Mouse (Mus musculus) thymus, postnatal 25 days (tissue): ENCODE measurements at regions not wholly inside any gene's neighbourhood (a gene's known extent, or its start where the extent isn't known, plus 50 kb on each side); places are given as distances from the start of the nearest gene placed in this dataset.
A peak's percentile ranks its signal among the peaks of the same experiment; 100 is the strongest.

ENCODE experiments used
- DNase-seq: peaks from one replicate; pipeline ENCODE4 v3.0.0; 2022

GRCm38 (mm10) chr1:128667121-128667762 is 75.1 kb upstream of the Cxcr4 start:
- peak; percentile 50 for DNase-seq

DNA sequence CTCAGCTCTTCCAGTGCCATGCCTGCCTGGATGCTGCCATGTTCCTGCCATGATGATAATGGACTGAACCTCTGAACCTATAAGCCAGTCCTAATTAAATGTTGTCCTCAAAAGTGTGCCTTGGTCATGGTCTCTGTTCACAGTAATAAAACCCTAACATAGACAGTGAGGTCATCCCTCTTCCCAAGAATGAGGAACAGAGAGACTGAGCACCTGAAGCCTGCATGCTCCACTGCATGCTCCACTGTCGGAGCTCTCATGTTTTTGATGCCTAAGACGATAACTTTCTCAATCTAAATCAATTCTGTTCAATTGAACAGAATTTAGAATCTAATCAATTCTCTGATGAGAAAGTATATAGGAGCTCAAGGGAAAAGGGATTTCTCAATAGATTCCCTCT is 71.1 kb upstream of the Cxcr4 start:
- DNase-seq = no peak

GRCm38 (mm10) chr1:128659857-128660256 is 67.8 kb upstream of the Cxcr4 start:
- DNase-seq = no peak

DNA sequence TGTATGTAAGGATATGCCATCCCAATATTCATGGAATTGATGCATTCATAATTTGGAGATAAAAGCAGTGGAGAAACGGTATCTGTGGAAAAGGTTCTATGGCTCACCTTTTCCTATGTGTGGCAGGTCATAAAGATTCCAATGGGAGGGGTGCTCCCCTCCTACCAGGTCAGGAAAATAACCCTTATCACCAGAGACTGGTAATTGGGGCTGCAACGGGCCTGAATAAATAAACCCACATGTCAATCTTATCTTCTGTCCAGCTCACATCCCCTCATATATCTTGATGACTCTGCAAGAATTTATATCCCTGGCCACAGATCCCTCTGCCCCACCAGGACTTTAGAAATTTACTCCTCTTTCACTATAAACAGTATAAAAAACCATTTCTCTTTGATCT is 66.7 kb upstream of the Cxcr4 start:
- no peak for DNase-seq

GRCm38 (mm10) chr1:128654099-128654862 is 62.2 kb upstream of the Cxcr4 start:
- DNase-seq = no peak

DNA sequence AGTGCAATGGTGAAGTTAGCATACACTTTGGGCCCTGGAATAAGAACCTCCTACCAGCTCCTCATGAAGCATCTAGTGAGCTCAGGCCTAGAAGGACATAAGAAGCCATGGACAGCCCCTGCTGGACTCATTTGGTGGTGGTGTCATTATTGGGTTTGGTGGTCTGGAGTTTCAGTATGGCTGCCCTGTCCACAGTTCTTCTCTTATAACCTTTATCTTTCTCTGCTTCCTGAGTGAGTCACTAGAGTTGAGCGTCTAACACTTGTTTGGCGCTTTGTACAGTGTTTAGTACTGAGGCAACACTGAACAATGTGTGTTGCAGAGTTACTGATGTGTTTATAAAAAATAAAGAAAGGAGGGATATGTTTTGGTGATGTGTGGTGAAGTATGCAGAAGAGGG is 58.5 kb upstream of the Cxcr4 start:
- no peak for DNase-seq

DNA sequence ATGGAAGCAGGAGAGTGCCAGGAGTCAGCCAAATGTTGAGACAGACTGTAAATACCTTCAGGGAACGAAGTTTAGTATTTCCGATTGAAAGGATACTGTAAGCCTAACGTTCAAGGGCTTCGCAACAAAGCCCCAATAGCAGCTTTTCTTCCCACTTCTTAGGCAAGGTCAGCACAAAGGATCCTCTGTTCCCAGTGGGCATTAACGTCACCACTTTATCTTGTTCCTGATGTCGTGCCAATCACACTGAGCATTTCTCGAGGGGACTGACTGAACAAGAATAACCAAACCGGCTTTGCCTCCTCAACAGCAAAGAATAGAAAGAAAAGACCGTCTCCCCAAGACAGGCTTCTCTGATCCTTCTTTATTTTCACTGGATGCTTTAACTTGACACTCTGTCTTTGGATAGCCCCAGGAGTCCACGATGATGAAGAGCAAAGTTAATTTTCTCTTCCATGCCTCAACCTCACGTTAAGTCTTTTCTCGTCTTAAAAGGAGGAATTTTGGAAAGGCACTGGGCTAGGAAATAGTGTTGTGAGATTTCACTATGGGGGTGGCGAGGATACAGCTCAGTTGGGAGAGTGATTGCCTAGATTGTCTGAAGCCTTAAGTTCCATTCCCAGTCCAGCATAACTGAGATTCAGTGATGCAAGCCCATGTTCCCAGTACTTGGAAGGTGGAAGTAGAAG is 57.5 kb upstream of the Cxcr4 start:
- DNase-seq = no peak

DNA sequence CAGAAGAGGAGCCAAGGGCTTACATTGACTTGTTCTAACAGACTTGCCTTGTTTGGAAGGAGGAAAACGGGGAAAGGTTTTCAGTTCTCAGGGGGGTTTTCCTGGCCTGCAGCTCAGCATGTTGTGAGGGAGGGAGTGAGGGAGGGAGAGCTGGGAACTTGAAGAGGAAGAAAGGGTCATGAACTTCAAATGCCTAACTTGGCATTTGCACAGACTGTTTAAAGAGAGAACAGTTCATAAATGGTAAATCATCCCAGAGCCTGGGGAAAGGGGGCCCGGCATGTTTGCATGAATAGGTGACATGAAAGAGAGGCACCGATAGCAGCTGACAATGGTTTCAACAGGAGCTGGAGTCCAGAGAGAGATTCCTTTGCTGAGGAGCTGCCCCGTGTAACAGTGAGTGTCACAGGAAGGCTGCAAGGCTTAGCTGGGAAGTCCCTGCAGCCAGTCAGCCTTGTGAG is 51.3 kb upstream of the Cxcr4 start:
- no peak for DNase-seq

DNA sequence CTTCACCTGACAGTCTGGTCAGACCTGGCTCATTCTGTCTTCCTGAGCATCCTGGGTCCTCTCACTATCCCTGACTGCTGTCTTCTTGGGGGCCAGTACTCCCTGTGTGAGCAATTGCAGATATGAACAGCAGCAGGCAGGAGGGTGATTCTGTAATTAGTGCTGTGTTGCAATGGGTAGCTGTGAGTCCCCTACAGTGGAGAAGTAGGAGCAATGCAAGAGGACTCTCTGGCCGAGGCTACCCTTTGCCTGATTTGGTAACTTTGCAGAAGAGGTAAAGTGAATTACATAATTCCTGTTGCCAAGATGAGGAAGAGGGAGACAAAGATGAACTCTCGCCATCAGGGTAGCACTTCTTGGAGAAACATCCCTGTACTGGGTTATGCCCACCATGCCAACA is 50.1 kb upstream of the Cxcr4 start:
- DNase-seq = no peak
